Comparison of ENCODE assay signal across 7 mouse cellular contexts in the genomic region with DNA sequence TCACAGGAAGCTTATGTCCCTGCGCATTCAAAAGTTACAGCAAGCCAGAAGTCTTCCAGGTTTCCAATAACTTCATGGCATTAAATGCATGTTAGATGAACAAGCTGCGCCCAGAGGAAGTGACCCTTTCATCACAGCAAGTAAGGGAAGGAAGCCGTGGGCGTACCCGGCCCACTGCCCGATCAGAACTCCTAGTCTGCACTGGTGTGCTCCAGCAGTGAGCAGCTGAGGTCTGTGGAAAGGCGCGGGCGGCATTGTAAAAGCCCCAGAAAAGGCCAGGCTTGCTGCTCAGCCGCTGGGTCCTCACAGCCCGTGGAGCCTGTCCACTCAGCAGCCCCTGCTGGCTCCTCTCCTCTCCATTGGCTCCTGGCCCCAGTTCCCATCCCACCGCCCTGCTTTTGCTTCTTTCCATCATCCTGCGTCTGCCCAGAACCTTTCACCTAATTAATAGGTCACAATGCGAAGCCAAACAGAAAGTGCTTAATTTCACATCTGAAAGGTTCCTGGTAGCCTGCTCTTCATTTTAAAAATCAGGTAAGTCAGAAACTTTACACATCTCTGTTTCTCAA. TPM values are rescaled to one million over a fixed set of nuclear protein-coding genes. Genes with fewer than 3 reads are reported as not detected.
A peak's percentile ranks its signal among the peaks of the same experiment; 100 is the strongest.
DNase-seq lines count a peak whose midpoint lies in the region; ATAC-seq and TF ChIP-seq lines count a peak whose summit lies in the region.

No protein-coding gene starts in this region.

- peak; percentile 47; the same call in 1 of the 2 replicates for ATAC-seq in kidney, embryonic 16.5 days (ENCODE audit: low FRiP score, low TSS enrichment)
- peak; percentile 70 for ATAC-seq in lung, postnatal 0 days
- ATAC-seq in erythroid progenitor cell, adult 5-6 weeks (replicated peaks; ENCODE audit: low FRiP score, poor library complexity, severe bottlenecking), result no peak

- 37% methylated on average over 14 of the region's 14 CpGs for WGBS in kidney, embryonic 16.5 days
- 48% methylated on average over 14 of the region's 14 CpGs for WGBS in kidney, adult 2 months
- 24% methylated on average over 14 of the region's 14 CpGs for WGBS in bone marrow, adult 2 months
- 64% methylated on average over 14 of the region's 14 CpGs for WGBS in heart, embryonic 10.5 days
- WGBS in lung, postnatal 0 days, result 46% methylated on average over 14 of the region's 14 CpGs

- H3K4me1 ChIP-seq in kidney, embryonic 16.5 days (ENCODE audit: insufficient read depth, low read length), result peaks cover 15% of the 10 kb centered on the region; the same call in 1 of the 2 replicates
- H3K4me1 ChIP-seq in kidney, adult 2 months (ENCODE audit: control insufficient read depth, insufficient read depth, low read length), result peaks cover 7% of the 10 kb centered on the region; the same call in 1 of the 2 replicates
- no peaks in the 10 kb centered on the region; the same call in none of the 2 replicates for H3K4me1 ChIP-seq in bone marrow, adult 2 months (ENCODE audit: control insufficient read depth, insufficient read depth, low read length)
- H3K4me1 ChIP-seq in heart, embryonic 10.5 days, result peaks cover 18% of the 10 kb centered on the region
- H3K4me1 ChIP-seq in lung, postnatal 0 days (ENCODE audit: insufficient read depth, low read depth, low read length), result no peaks in the 10 kb centered on the region

- TF ChIP-seq EP300 in lung, postnatal 0 days (IDR thresholded peaks at IDR 0.05), result 0 out of 2 replicates have a peak, but pooled peaks have one; percentile 7

- no peaks in the 10 kb centered on the region for H3K36me3 ChIP-seq in kidney, embryonic 16.5 days (ENCODE audit: insufficient read depth, low read length)
- H3K36me3 ChIP-seq in kidney, adult 2 months (ENCODE audit: control insufficient read depth, insufficient read depth, low read length), result peaks cover 1% of the 10 kb centered on the region
- peaks cover 4% of the 10 kb centered on the region; the same call in 1 of the 2 replicates for H3K36me3 ChIP-seq in heart, embryonic 10.5 days
- H3K36me3 ChIP-seq in lung, postnatal 0 days (ENCODE audit: insufficient read depth, low read length), result 0 out of 2 replicates have a peak, but pooled peaks cover 11% of the 10 kb centered on the region

- no peak overlapping the region for H3K4me3 ChIP-seq in kidney, embryonic 16.5 days (ENCODE audit: low read length)
- no peak overlapping the region for H3K4me3 ChIP-seq in kidney, adult 2 months (ENCODE audit: insufficient read depth, low read depth, low read length)
- H3K4me3 ChIP-seq in bone marrow, adult 2 months (replicated peaks; ENCODE audit: control insufficient read depth, low read depth, low read length), result no peak overlapping the region
- H3K4me3 ChIP-seq in heart, embryonic 10.5 days, result no peak overlapping the region
- H3K4me3 ChIP-seq in lung, postnatal 0 days (ENCODE audit: low read depth, low read length), result no peak overlapping the region

- no peak overlapping the region for H3K27ac ChIP-seq in kidney, embryonic 16.5 days (ENCODE audit: low read length)
- no peak overlapping the region for H3K27ac ChIP-seq in kidney, adult 2 months (ENCODE audit: insufficient read depth, low read depth, low read length)
- H3K27ac ChIP-seq in bone marrow, adult 2 months (ENCODE audit: control insufficient read depth, insufficient read depth, low read depth, low read length, poor library complexity), result peak overlapping the region; percentile 68; the same call in 1 of the 2 replicates
- peak overlapping the region; percentile 47; the same call in 1 of the 2 replicates for H3K27ac ChIP-seq in heart, embryonic 10.5 days
- H3K27ac ChIP-seq in lung, postnatal 0 days (ENCODE audit: low read length), result no peak overlapping the region

- no peak overlapping the region for H3K9ac ChIP-seq in kidney, embryonic 16.5 days (replicated peaks; ENCODE audit: low read length)
- H3K9ac ChIP-seq in lung, postnatal 0 days (replicated peaks; ENCODE audit: low read depth), result no peak overlapping the region

- H3K27me3 ChIP-seq in kidney, embryonic 16.5 days (ENCODE audit: insufficient read depth, low read length), result no peaks in the 10 kb centered on the region
- H3K27me3 ChIP-seq in kidney, adult 2 months (replicated peaks; ENCODE audit: control insufficient read depth, insufficient read depth, low read length), result no peaks in the 10 kb centered on the region
- H3K27me3 ChIP-seq in heart, embryonic 10.5 days (ENCODE audit: insufficient read depth, poor library complexity, severe bottlenecking), result no peaks in the 10 kb centered on the region
- H3K27me3 ChIP-seq in lung, postnatal 0 days (replicated peaks; ENCODE audit: insufficient read depth, low read length), result no peaks in the 10 kb centered on the region

- DNase-seq in kidney, adult 2 months, result no peak
- DNase-seq in heart, embryonic 10.5 days (ENCODE audit: low spot score), result no peak
- peak; percentile 37 for DNase-seq in lung, postnatal 0 days (ENCODE audit: low spot score)
- no peak for DNase-seq in Muller cell, postnatal 12 days (ENCODE audit: inconsistent ontology term)

- H3K9me3 ChIP-seq in kidney, embryonic 16.5 days (ENCODE audit: low read length), result no peaks in the 10 kb centered on the region
- H3K9me3 ChIP-seq in heart, embryonic 10.5 days, result no peaks in the 10 kb centered on the region
- H3K9me3 ChIP-seq in lung, postnatal 0 days (ENCODE audit: low read length), result no peaks in the 10 kb centered on the region

- no peak for TF ChIP-seq POLR2A in kidney, adult 2 months (IDR thresholded peaks at IDR 0.05; ENCODE audit: low read depth, low read length)
- TF ChIP-seq POLR2A in bone marrow, adult 2 months (IDR thresholded peaks at IDR 0.05; ENCODE audit: borderline replicate concordance, control insufficient read depth, low read depth, low read length), result no peak

- no peak for TF ChIP-seq CTCF in kidney, adult 2 months (conservative IDR thresholded peaks at IDR 0.05; ENCODE audit: insufficient read depth, insufficient read length, low read depth, low read length)
- TF ChIP-seq CTCF in bone marrow, adult 2 months (IDR thresholded peaks at IDR 0.05; ENCODE audit: control insufficient read depth, insufficient read depth, low read length), result no peak
- TF ChIP-seq CTCF in lung, postnatal 0 days (IDR thresholded peaks at IDR 0.05), result no peak

- H3K4me2 ChIP-seq in kidney, embryonic 16.5 days (replicated peaks; ENCODE audit: low read depth, low read length), result no peak overlapping the region; the same call in 1 of the 2 replicates
- H3K4me2 ChIP-seq in lung, postnatal 0 days (replicated peaks; ENCODE audit: low read depth, low read length), result peak overlapping the region; percentile 28; the same call in 1 of the 2 replicates

RNA-seq across cellular contexts. Expression of a gene that starts 47.5 kb away (rescaled TPM):
- 18.6 and 21.5 TPM in 2 replicates for polyA plus RNA-seq in kidney, embryonic 16.5 days (2015; fragmentation: Nextera tagmentation; extraction: Ambion mirVana)
- 35.0 and 40.8 TPM in 2 replicates for polyA plus RNA-seq in kidney, adult 2 months (2012; rRNA removed)
- 20.8 and 28.8 TPM in 2 replicates for polyA plus RNA-seq in bone marrow, adult 2 months (2011; ENCODE audit: insufficient read depth, insufficient read length, low replicate concordance, missing spikeins)
- 17.9 and 25.8 TPM in 2 replicates for polyA plus RNA-seq in heart, embryonic 10.5 days (2016; fragmentation: Nextera tagmentation; extraction: Ambion mirVana)
- polyA plus RNA-seq in lung, postnatal 0 days (2015; fragmentation: Nextera tagmentation; extraction: Ambion mirVana), result 36.3 and 39.3 TPM in 2 replicates
- total RNA-seq in erythroid progenitor cell, adult 5-6 weeks (2015; ENCODE audit: low replicate concordance), result 89.0 and 111 TPM in 2 replicates
- total RNA-seq in erythroid progenitor cell, adult 5-6 weeks (2017; ENCODE audit: low replicate concordance), result 64.0 and 70.7 TPM in 2 replicates

Comparison
In these comparisons a context has a peak if more than half of its experiments do, and no peak if none do; other contexts are left out.
1. H3K27ac ChIP-seq: peak in bone marrow, adult 2 months (single experiment) and heart, embryonic 10.5 days (single experiment); none in kidney, embryonic 16.5 days (single experiment), kidney, adult 2 months (single experiment) and lung, postnatal 0 days (single experiment).